In the genomic region with DNA sequence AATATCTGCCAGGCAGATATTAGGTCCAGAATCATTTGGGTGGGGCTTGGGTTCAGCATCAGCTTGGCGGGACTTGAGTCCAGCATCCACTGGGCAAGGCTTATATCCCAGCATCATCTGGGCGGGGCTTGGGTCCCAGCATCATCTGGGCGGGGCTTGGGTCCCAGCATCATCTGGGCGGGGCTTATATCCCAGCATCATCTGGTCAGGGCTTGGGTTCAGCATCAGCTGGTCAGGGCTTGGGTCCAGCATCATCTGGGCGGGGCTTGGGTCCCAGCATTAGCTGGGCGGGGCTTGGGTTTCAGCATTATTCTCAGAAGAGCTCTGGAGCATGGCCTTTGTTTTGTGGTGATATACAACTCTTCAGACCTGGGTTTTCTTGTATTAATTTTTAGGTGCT, we compare ENCODE assay signal across 19 mouse cellular contexts. TPM values are rescaled to one million over a fixed set of nuclear protein-coding genes. Genes with fewer than 3 reads are reported as not detected.
DNase-seq lines count a peak whose midpoint lies in the region; ATAC-seq and TF ChIP-seq lines count a peak whose summit lies in the region.
"Had no signal": no experiment of that assay in that cellular context is flagged by ENCODE, and none has a peak within 500 bp of the region (broad histone marks: within the 10 kb centered on the region; RNA-seq: fewer than 3 reads in every experiment).

No protein-coding gene starts in this region.

- intact Hi-C loops in left cerebral cortex, postnatal 4 days (cut with DNase I) = loop anchor here (10.0 kb wide), 2 partner anchors 202 to 232 kb away; no protein-coding TSS in a partner anchor
- intact Hi-C loops in left cerebral cortex, adult 2 months (cut with DNase I) = no loop called here

- no peaks in the 10 kb centered on the region for H3K36me3 ChIP-seq in midbrain, postnatal 0 days (ENCODE audit: insufficient read depth, low read length)
- no peaks in the 10 kb centered on the region for H3K36me3 ChIP-seq in midbrain, embryonic 16.5 days (ENCODE audit: control insufficient read depth, insufficient read depth, low read length)
- H3K36me3 ChIP-seq: embryonic facial prominence, embryonic 13.5 days; forebrain, embryonic 12.5 days; G1E; heart, embryonic 13.5 days; hindbrain, embryonic 15.5 days had no signal

- H3K4me2 ChIP-seq in midbrain, postnatal 0 days (ENCODE audit: low read depth, low read length, poor library complexity, severe bottlenecking) = no peak overlapping the region
- H3K4me2 ChIP-seq in midbrain, embryonic 16.5 days (ENCODE audit: low read length) = no peak overlapping the region
- H3K4me2 ChIP-seq: embryonic facial prominence, embryonic 13.5 days; forebrain, embryonic 12.5 days; heart, embryonic 13.5 days; hindbrain, embryonic 15.5 days had no signal

- no peak overlapping the region for H3K4me3 ChIP-seq in left cerebral cortex, adult 2 months
- no peak overlapping the region for H3K4me3 ChIP-seq in midbrain, postnatal 0 days (ENCODE audit: low read depth, low read length)
- H3K4me3 ChIP-seq in midbrain, embryonic 16.5 days (ENCODE audit: low read depth, low read length) = no peak overlapping the region
- H3K4me3 ChIP-seq: embryonic facial prominence, embryonic 13.5 days; forebrain, embryonic 12.5 days; heart, embryonic 13.5 days; hindbrain, embryonic 15.5 days had no signal

- H3K9ac ChIP-seq in midbrain, postnatal 0 days (replicated peaks; ENCODE audit: low read length, poor library complexity, severe bottlenecking) = no peak overlapping the region
- no peak overlapping the region for H3K9ac ChIP-seq in midbrain, embryonic 16.5 days (ENCODE audit: low read depth, low read length)
- H3K9ac ChIP-seq: embryonic facial prominence, embryonic 13.5 days; forebrain, embryonic 12.5 days; forebrain, postnatal 0 days; heart, embryonic 13.5 days; hindbrain, embryonic 15.5 days had no signal

- H3K27ac ChIP-seq in left cerebral cortex, adult 2 months = no peak overlapping the region
- H3K27ac ChIP-seq in midbrain, postnatal 0 days (ENCODE audit: low read depth, low read length) = no peak overlapping the region
- no peak overlapping the region for H3K27ac ChIP-seq in midbrain, embryonic 16.5 days (ENCODE audit: low read length)
- H3K27ac ChIP-seq: embryonic facial prominence, embryonic 13.5 days; forebrain, embryonic 12.5 days; heart, embryonic 13.5 days; hindbrain, embryonic 15.5 days had no signal

- no peak for ATAC-seq in midbrain, postnatal 0 days (ENCODE audit: low FRiP score)
- ATAC-seq in midbrain, embryonic 16.5 days = no peak
- ATAC-seq: forebrain, postnatal 0 days had no signal

- WGBS in midbrain, postnatal 0 days = 81% methylated on average over 6 of the region's 6 CpGs
- 82% methylated on average over 6 of the region's 6 CpGs for WGBS in midbrain, embryonic 16.5 days

- no peak for TF ChIP-seq CTCF in left cerebral cortex, adult 2 months (IDR thresholded peaks at IDR 0.05)
- no peak for TF ChIP-seq CTCF in midbrain, postnatal 0 days (IDR thresholded peaks at IDR 0.05)

- H3K4me1 ChIP-seq in midbrain, postnatal 0 days (ENCODE audit: insufficient read depth, low read length) = no peaks in the 10 kb centered on the region
- peaks cover 15% of the 10 kb centered on the region for H3K4me1 ChIP-seq in midbrain, embryonic 16.5 days (ENCODE audit: control insufficient read depth, insufficient read depth, low read length)

- peak; percentile 68 for DNase-seq in heart, adult 11 months
- DNase-seq in heart, adult 9 months (ENCODE audit: low spot score in 2 of 2) = no peak
- DNase-seq in left cerebral cortex, postnatal 4 days = peak; percentile 65
- DNase-seq in left cerebral cortex, adult 2 months (ENCODE audit: extremely low spot score in 1 of 2, low spot score in 2 of 2) = no peak
- DNase-seq in midbrain, postnatal 0 days (ENCODE audit: low spot score) = peak; percentile 44
- peak; percentile 15 for DNase-seq in ZHBTc4 (ENCODE audit: low read depth, low spot score)
- no peak for DNase-seq in thymus, postnatal 10 days (ENCODE audit: low spot score in 2 of 2)
- DNase-seq: adrenal gland, postnatal 10 days; cerebellum, adult 11 months; cerebellum, adult 9-10 months; cerebellum, postnatal 36 days; forebrain, postnatal 0 days; heart, postnatal 36 days had no signal

- no peaks in the 10 kb centered on the region for H3K27me3 ChIP-seq in midbrain, postnatal 0 days (ENCODE audit: insufficient read depth, low read length)
- H3K27me3 ChIP-seq in midbrain, embryonic 16.5 days (ENCODE audit: control insufficient read depth, insufficient read depth, low read depth, low read length) = no peaks in the 10 kb centered on the region
- H3K27me3 ChIP-seq: hindbrain, embryonic 15.5 days had no signal

- no peaks in the 10 kb centered on the region for H3K9me3 ChIP-seq in midbrain, postnatal 0 days (ENCODE audit: low read length)
- H3K9me3 ChIP-seq in midbrain, embryonic 16.5 days (replicated peaks; ENCODE audit: control insufficient read depth, low read length, poor library complexity, severe bottlenecking) = no peaks in the 10 kb centered on the region
- H3K9me3 ChIP-seq: embryonic facial prominence, embryonic 13.5 days; forebrain, embryonic 12.5 days; heart, embryonic 13.5 days; hindbrain, embryonic 15.5 days had no signal

RNA-seq across cellular contexts. Expression of a gene that starts 6.4 kb away (rescaled TPM):
- 10 to 100 TPM; 25.4 to 29.7 TPM for total RNA-seq in left cerebral cortex, postnatal 4 days (2021)
- 10 to 100 TPM; 26.9 to 33.7 TPM for total RNA-seq in left cerebral cortex, adult 2 months (2021)
- total RNA-seq in midbrain, postnatal 0 days (2014; rRNA removed) = 47.4 and 47.6 TPM in 2 replicates
- polyA plus RNA-seq in midbrain, postnatal 0 days (2015; fragmentation: Nextera tagmentation; extraction: Ambion mirVana) = 17.1 and 18.9 TPM in 2 replicates
- polyA plus RNA-seq in midbrain, embryonic 16.5 days (2015; fragmentation: Nextera tagmentation; extraction: Ambion mirVana) = 17.2 and 20.3 TPM in 2 replicates
- polyA plus RNA-seq: G1E had no signal

Comparison
In these comparisons a context has a peak if more than half of its experiments do, and no peak if none do; other contexts are left out.
1. DNase-seq: peak in heart, adult 11 months (single experiment), left cerebral cortex, postnatal 4 days (single experiment), midbrain, postnatal 0 days (single experiment) and ZHBTc4 (single experiment); none in heart, adult 9 months (0 of 2), left cerebral cortex, adult 2 months (0 of 2) and thymus, postnatal 10 days (0 of 2).